Mouse (Mus musculus): ENCODE data around the gene Rpl23. TPM values are rescaled to one million over a fixed set of nuclear protein-coding genes. Genes with fewer than 3 reads are reported as not detected.

The Rpl23 gene
- 457 and 490 TPM in 2 replicates for polyA plus RNA-seq (2015; fragmentation: Nextera tagmentation; extraction: Ambion mirVana)

- peak within 1 kb of the TSS; percentile 75 for H3K4me3 ChIP-seq
- peak; percentile 96 for ATAC-seq (ENCODE audit: borderline replicate concordance, extremely low read depth, low FRiP score, low TSS enrichment)
- peak within 1 kb of the TSS; percentile 94 for H3K9ac ChIP-seq
- under 1% methylated on average over 66 of the region's 67 CpGs for WGBS
- H3K9me3 ChIP-seq, result no peaks in the 10 kb centered on the region
- H3K27ac ChIP-seq, result peak within 1 kb of the TSS; percentile 89
- H3K27me3 ChIP-seq, result no peaks in the 10 kb centered on the region
- peak within 1 kb of the TSS; percentile 62 for H3K4me2 ChIP-seq
- H3K36me3 ChIP-seq, result peaks cover 39% of the 10 kb centered on the region
- H3K4me1 ChIP-seq, result peaks cover 32% of the 10 kb centered on the region
Observed at GRCm38 (mm10) chr11:97781832-97782563, at the start of gene Rpl23. Gene Rpl23, minus strand, starts transcription at chr11:97782437.

GRCm38 (mm10) chr11:97832001-97832400 is 49.8 kb upstream of the Rpl23 start:
- H3K27me3 ChIP-seq, result no peaks in the 10 kb centered on the region
- no peak overlapping the region for H3K4me3 ChIP-seq
- H3K9ac ChIP-seq, result no peak overlapping the region
- 76% methylated on average over 11 of the region's 11 CpGs for WGBS
- H3K9me3 ChIP-seq, result no peaks in the 10 kb centered on the region
- ATAC-seq (ENCODE audit: borderline replicate concordance, extremely low read depth, low FRiP score, low TSS enrichment), result no peak
- 0 out of 2 replicates have a peak, but pooled peaks cover 8% of the 10 kb centered on the region for H3K4me1 ChIP-seq
- no peak overlapping the region for H3K4me2 ChIP-seq
- H3K36me3 ChIP-seq, result peaks cover 66% of the 10 kb centered on the region
- 0 out of 2 replicates have a peak overlapping the region, but pooled peaks have one; percentile 3 for H3K27ac ChIP-seq

- no peak overlapping the region for H3K27ac ChIP-seq
- 61% methylated on average over 6 of the region's 6 CpGs for WGBS
- ATAC-seq (ENCODE audit: borderline replicate concordance, extremely low read depth, low FRiP score, low TSS enrichment), result no peak
- H3K4me3 ChIP-seq, result no peak overlapping the region
- H3K4me1 ChIP-seq, result 0 out of 2 replicates have a peak, but pooled peaks cover 8% of the 10 kb centered on the region
- H3K4me2 ChIP-seq, result no peak overlapping the region
- no peaks in the 10 kb centered on the region for H3K9me3 ChIP-seq
- H3K36me3 ChIP-seq, result peaks cover 66% of the 10 kb centered on the region
- H3K9ac ChIP-seq, result no peak overlapping the region
- no peaks in the 10 kb centered on the region for H3K27me3 ChIP-seq
Observed at GRCm38 (mm10) chr11:97830501-97830900, 48.3 kb upstream of the Rpl23 start.

GRCm38 (mm10) chr11:97829913-97830476 is 47.8 kb upstream of the Rpl23 start:
- H3K36me3 ChIP-seq, result peaks cover 67% of the 10 kb centered on the region
- H3K27ac ChIP-seq, result no peak overlapping the region
- no peaks in the 10 kb centered on the region for H3K27me3 ChIP-seq
- peaks cover 10% of the 10 kb centered on the region; the same call in 1 of the 2 replicates for H3K4me1 ChIP-seq
- no peak overlapping the region for H3K9ac ChIP-seq
- no peak overlapping the region for H3K4me3 ChIP-seq
- H3K9me3 ChIP-seq, result no peaks in the 10 kb centered on the region
- WGBS, result 73% methylated on average over 12 of the region's 12 CpGs
- no peak for ATAC-seq (ENCODE audit: borderline replicate concordance, extremely low read depth, low FRiP score, low TSS enrichment)
- H3K4me2 ChIP-seq, result no peak overlapping the region

- Histone ChIP-seq H3K4me2 (no peak overlapping the region), H3K27ac (no peak overlapping the region), H3K36me3 (peaks cover 67% of the 10 kb centered on the region), H3K9ac (no peak overlapping the region), H3K4me3 (no peak overlapping the region), H3K4me1 (peaks cover 14% of the 10 kb centered on the region; the same call in 1 of the 2 replicates), H3K27me3 (no peaks in the 10 kb centered on the region), H3K9me3 (no peaks in the 10 kb centered on the region)
- WGBS, result 90% methylated on average over 7 of the region's 7 CpGs
- no peak for ATAC-seq (ENCODE audit: borderline replicate concordance, extremely low read depth, low FRiP score, low TSS enrichment)
Observed at GRCm38 (mm10) chr11:97829365-97829764, 47.1 kb upstream of the Rpl23 start.

GRCm38 (mm10) chr11:97827654-97828053 is 45.4 kb upstream of the Rpl23 start:
- 84% methylated on average over 6 of the region's 6 CpGs for WGBS
- ATAC-seq (ENCODE audit: borderline replicate concordance, extremely low read depth, low FRiP score, low TSS enrichment), result no peak
- peaks cover 63% of the 10 kb centered on the region for H3K36me3 ChIP-seq
- H3K27ac ChIP-seq, result no peak overlapping the region
- no peak overlapping the region for H3K4me2 ChIP-seq
- H3K9ac ChIP-seq, result no peak overlapping the region
- H3K9me3 ChIP-seq, result no peaks in the 10 kb centered on the region
- no peaks in the 10 kb centered on the region for H3K27me3 ChIP-seq
- H3K4me3 ChIP-seq, result no peak overlapping the region
- H3K4me1 ChIP-seq, result peaks cover 8% of the 10 kb centered on the region; the same call in 1 of the 2 replicates

- 71% methylated on average over 7 of the region's 7 CpGs for WGBS
- Histone ChIP-seq H3K4me3 (no peak overlapping the region), H3K36me3 (peaks cover 57% of the 10 kb centered on the region), H3K4me2 (no peak overlapping the region), H3K9me3 (no peaks in the 10 kb centered on the region), H3K27me3 (no peaks in the 10 kb centered on the region), H3K4me1 (peaks cover 6% of the 10 kb centered on the region; the same call in 1 of the 2 replicates), H3K27ac (no peak overlapping the region), H3K9ac (no peak overlapping the region)
- ATAC-seq (ENCODE audit: borderline replicate concordance, extremely low read depth, low FRiP score, low TSS enrichment), result no peak
Observed at GRCm38 (mm10) chr11:97826414-97826813, 44.2 kb upstream of the Rpl23 start.

GRCm38 (mm10) chr11:97825971-97826370 is 43.7 kb upstream of the Rpl23 start:
- Histone ChIP-seq H3K4me3 (no peak overlapping the region), H3K9me3 (no peaks in the 10 kb centered on the region), H3K27ac (no peak overlapping the region), H3K27me3 (no peaks in the 10 kb centered on the region), H3K9ac (no peak overlapping the region), H3K4me2 (no peak overlapping the region), H3K36me3 (peaks cover 56% of the 10 kb centered on the region), H3K4me1 (peaks cover 8% of the 10 kb centered on the region)
- WGBS, result 79% methylated on average over 9 of the region's 9 CpGs
- ATAC-seq (ENCODE audit: borderline replicate concordance, extremely low read depth, low FRiP score, low TSS enrichment), result no peak

- 77% methylated on average over 10 of the region's 10 CpGs for WGBS
- Histone ChIP-seq H3K4me2 (no peak overlapping the region), H3K4me1 (peaks cover 15% of the 10 kb centered on the region), H3K9ac (no peak overlapping the region), H3K9me3 (no peaks in the 10 kb centered on the region), H3K27ac (no peak overlapping the region), H3K27me3 (no peaks in the 10 kb centered on the region), H3K4me3 (no peak overlapping the region), H3K36me3 (peaks cover 60% of the 10 kb centered on the region)
- no peak for ATAC-seq (ENCODE audit: borderline replicate concordance, extremely low read depth, low FRiP score, low TSS enrichment)
Observed at GRCm38 (mm10) chr11:97825295-97825694, 43.1 kb upstream of the Rpl23 start.

- Histone ChIP-seq H3K4me1 (peaks cover 17% of the 10 kb centered on the region), H3K4me3 (no peak overlapping the region), H3K36me3 (peaks cover 60% of the 10 kb centered on the region), H3K27me3 (no peaks in the 10 kb centered on the region), H3K9ac (no peak overlapping the region), H3K27ac (0 out of 2 replicates have a peak overlapping the region, but pooled peaks have one; percentile 16), H3K4me2 (no peak overlapping the region), H3K9me3 (no peaks in the 10 kb centered on the region)
- WGBS, result 56% methylated on average over 6 of the region's 6 CpGs
- ATAC-seq (ENCODE audit: borderline replicate concordance, extremely low read depth, low FRiP score, low TSS enrichment), result no peak
Observed at GRCm38 (mm10) chr11:97824895-97825294, 42.7 kb upstream of the Rpl23 start.

GRCm38 (mm10) chr11:97824168-97824567 is 41.9 kb upstream of the Rpl23 start:
- H3K4me3 ChIP-seq, result no peak overlapping the region
- no peak overlapping the region for H3K27ac ChIP-seq
- 92% methylated on average over 11 of the region's 11 CpGs for WGBS
- H3K9ac ChIP-seq, result no peak overlapping the region
- H3K36me3 ChIP-seq, result peaks cover 59% of the 10 kb centered on the region
- ATAC-seq (ENCODE audit: borderline replicate concordance, extremely low read depth, low FRiP score, low TSS enrichment), result no peak
- no peaks in the 10 kb centered on the region for H3K9me3 ChIP-seq
- peaks cover 23% of the 10 kb centered on the region for H3K4me1 ChIP-seq
- H3K4me2 ChIP-seq, result no peak overlapping the region
- H3K27me3 ChIP-seq, result no peaks in the 10 kb centered on the region
